Mouse (Mus musculus): ENCODE results near the gene N4bp2. TPM values are rescaled to one million over a fixed set of nuclear protein-coding genes. Genes with fewer than 3 reads are reported as not detected.
"Not testable (repeated sequence)": the region's sequence is repeated elsewhere in the genome, so short reads cannot be mapped to it uniquely, and the experiment has no call there.

N4bp2 gene
- total RNA-seq, 1 experiment from 2014 or later, result 102 TPM

GRCm38 (mm10) chr5:65762686-65763085 is 635 bp upstream of the N4bp2 start:
- ATAC-seq (ENCODE audit: extremely low read depth, insufficient number of reproducible peaks, low FRiP score, poor library complexity, severe bottlenecking), result no peak

GRCm38 (mm10) chr5:65763916-65764785 is 830 bp downstream of the N4bp2 start:
- ATAC-seq (ENCODE audit: extremely low read depth, insufficient number of reproducible peaks, low FRiP score, poor library complexity, severe bottlenecking), result peak; percentile 68

DNA sequence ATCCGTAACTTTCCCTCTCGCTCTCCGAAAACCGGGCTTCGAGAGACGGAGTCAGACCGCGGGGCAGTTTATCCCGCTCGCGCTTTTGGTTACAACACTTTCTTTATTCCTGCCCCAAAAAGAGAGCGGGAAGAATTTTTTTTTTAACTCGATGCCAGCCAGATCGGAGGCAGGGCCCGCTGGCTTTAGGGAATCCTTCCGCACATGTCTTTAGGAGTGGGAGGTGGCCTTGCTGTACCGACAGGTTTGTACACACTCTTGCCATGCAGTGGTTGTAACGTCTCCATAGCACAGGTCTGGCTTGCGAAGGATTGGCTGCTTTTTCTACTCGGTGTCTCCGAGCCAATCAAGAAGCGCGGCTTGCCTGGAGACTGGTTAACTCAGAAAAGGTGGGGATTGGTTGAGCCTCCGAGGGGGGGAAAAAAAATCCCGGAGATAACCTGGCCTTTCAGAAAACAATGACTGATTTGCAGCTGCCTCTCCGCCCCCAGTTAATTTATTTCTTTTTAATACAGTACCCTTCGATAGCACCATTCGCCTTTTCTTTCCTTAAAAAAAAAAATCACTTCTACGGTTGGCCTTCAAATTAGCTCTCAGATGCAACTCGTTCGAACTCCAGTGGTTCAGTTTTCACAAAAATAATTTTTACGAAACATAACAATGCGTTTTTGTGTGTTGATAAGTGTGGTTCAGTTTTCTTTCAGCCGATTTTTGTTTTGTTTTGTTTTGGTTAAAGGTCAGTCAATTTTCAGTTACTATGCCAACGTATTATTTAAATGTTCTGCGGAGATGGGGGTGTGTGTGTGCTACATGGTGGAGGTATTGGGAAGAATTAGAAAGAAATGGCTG is 1.7 kb downstream of the N4bp2 start:
- ATAC-seq (ENCODE audit: extremely low read depth, insufficient number of reproducible peaks, low FRiP score, poor library complexity, severe bottlenecking), result peak; percentile 91

DNA sequence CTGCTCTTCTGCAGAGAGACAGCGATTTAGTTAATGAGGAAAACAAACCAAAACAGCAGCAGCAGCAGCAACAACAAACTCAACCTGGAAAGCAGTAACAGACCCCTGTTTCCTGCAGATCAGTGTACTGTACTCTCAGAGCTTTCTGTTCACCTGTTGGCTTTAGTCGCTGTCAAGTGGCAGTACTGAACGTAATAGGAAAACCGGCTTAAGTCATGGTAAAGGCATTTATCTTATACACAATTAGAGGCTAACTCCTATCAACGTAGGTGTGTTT is 2.3 kb downstream of the N4bp2 start:
- no peak for ATAC-seq (ENCODE audit: extremely low read depth, insufficient number of reproducible peaks, low FRiP score, poor library complexity, severe bottlenecking)

- no peak for ATAC-seq (ENCODE audit: extremely low read depth, insufficient number of reproducible peaks, low FRiP score, poor library complexity, severe bottlenecking)
Observed at GRCm38 (mm10) chr5:65768007-65768406, 4.7 kb downstream of the N4bp2 start.

DNA sequence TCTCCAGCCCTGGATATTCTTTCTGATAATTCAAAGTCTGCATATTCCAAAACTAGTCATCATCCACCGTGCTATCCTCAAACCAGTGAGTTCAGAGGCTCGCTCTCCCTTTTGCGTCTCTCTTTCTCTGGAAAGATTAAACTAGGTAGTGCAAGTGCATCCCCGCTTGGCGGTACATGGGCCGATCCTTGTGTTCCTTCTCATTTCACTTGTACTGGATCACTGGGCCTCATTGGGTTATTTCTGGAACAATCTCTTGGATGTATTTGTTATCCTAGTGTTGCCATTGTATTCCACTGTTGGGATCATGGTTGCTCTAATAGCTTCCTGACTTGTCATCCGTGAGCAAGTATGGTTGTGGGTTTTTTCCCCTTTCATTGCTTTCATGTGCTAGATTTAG is 6.7 kb downstream of the N4bp2 start:
- ATAC-seq (ENCODE audit: extremely low read depth, insufficient number of reproducible peaks, low FRiP score, poor library complexity, severe bottlenecking), result no peak

GRCm38 (mm10) chr5:65770493-65770892 is 7.2 kb downstream of the N4bp2 start:
- no peak for ATAC-seq (ENCODE audit: extremely low read depth, insufficient number of reproducible peaks, low FRiP score, poor library complexity, severe bottlenecking)

- ATAC-seq (ENCODE audit: extremely low read depth, insufficient number of reproducible peaks, low FRiP score, poor library complexity, severe bottlenecking), result not testable (repeated sequence)
Observed at GRCm38 (mm10) chr5:65773957-65774356, 10.6 kb downstream of the N4bp2 start.

DNA sequence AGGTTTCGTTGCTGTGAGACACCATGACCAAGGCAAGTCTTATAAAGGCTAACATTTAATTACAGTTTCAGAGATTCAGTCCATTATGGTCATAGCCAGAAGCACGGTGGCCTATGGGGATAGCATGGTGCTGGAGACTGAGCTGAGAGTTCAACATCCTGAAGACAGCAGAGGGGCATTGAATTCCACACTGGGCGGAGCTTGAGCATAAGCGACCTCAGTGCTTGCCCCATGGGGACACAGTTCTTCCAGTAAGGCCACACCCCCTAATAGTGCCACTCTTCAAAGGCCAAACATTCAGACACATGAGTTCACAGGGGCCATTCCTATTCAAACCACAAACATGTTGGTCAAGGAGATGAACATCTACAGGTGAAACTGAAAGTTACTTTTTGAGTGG is 12.8 kb downstream of the N4bp2 start:
- no peak for ATAC-seq (ENCODE audit: extremely low read depth, insufficient number of reproducible peaks, low FRiP score, poor library complexity, severe bottlenecking)

GRCm38 (mm10) chr5:65776907-65777306 is 13.6 kb downstream of the N4bp2 start:
- ATAC-seq (ENCODE audit: extremely low read depth, insufficient number of reproducible peaks, low FRiP score, poor library complexity, severe bottlenecking), result no peak

- ATAC-seq (ENCODE audit: extremely low read depth, insufficient number of reproducible peaks, low FRiP score, poor library complexity, severe bottlenecking), result not testable (repeated sequence)
Observed at GRCm38 (mm10) chr5:65778986-65779385, 15.7 kb downstream of the N4bp2 start.

GRCm38 (mm10) chr5:65779401-65780063 is 16.2 kb downstream of the N4bp2 start:
- no peak for ATAC-seq (ENCODE audit: extremely low read depth, insufficient number of reproducible peaks, low FRiP score, poor library complexity, severe bottlenecking)

DNA sequence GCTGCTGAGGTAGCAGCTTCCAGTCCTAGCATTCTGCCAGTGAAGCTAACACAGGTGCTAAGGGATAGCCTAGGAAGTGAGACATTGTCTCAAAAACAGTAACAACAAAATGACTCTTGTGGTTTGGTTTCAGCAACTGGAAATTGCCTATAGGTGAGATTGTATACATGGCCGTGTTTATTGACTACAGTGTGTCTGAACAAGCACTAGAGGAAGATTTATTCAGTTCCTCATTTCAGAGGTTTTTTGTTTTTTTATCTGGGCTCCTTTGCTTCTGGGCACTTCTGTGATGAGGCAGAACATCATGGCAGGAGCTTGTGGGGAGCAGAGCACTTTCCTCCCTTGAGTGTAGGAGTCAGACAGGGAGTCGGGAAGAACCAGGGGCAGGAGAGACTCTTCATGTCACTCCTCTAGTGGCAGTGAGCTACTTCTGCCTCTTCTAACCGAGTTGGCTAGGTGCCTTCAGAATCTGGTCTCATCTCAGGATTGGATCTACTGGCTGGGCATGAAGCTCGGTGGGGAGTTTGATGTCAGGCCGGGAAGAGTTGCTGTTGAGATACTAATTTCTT is 17.9 kb downstream of the N4bp2 start:
- peak; percentile 44 for ATAC-seq (ENCODE audit: extremely low read depth, insufficient number of reproducible peaks, low FRiP score, poor library complexity, severe bottlenecking)

GRCm38 (mm10) chr5:65781769-65782715 is 18.7 kb downstream of the N4bp2 start:
- ATAC-seq (ENCODE audit: extremely low read depth, insufficient number of reproducible peaks, low FRiP score, poor library complexity, severe bottlenecking), result peak; percentile 35; the same call in 1 of the 2 replicates

- ATAC-seq (ENCODE audit: extremely low read depth, insufficient number of reproducible peaks, low FRiP score, poor library complexity, severe bottlenecking), result peak; percentile 30; the same call in 1 of the 2 replicates
Observed at GRCm38 (mm10) chr5:65790604-65791225, 27.4 kb downstream of the N4bp2 start.

GRCm38 (mm10) chr5:65794202-65794601 is 30.9 kb downstream of the N4bp2 start:
- no peak for ATAC-seq (ENCODE audit: extremely low read depth, insufficient number of reproducible peaks, low FRiP score, poor library complexity, severe bottlenecking)

- ATAC-seq (ENCODE audit: extremely low read depth, insufficient number of reproducible peaks, low FRiP score, poor library complexity, severe bottlenecking), result no peak
Observed at GRCm38 (mm10) chr5:65794702-65795101, 31.4 kb downstream of the N4bp2 start.
